Mouse (Mus musculus): ENCODE results near the gene Gm4491.

The Gm4491 gene

DNA sequence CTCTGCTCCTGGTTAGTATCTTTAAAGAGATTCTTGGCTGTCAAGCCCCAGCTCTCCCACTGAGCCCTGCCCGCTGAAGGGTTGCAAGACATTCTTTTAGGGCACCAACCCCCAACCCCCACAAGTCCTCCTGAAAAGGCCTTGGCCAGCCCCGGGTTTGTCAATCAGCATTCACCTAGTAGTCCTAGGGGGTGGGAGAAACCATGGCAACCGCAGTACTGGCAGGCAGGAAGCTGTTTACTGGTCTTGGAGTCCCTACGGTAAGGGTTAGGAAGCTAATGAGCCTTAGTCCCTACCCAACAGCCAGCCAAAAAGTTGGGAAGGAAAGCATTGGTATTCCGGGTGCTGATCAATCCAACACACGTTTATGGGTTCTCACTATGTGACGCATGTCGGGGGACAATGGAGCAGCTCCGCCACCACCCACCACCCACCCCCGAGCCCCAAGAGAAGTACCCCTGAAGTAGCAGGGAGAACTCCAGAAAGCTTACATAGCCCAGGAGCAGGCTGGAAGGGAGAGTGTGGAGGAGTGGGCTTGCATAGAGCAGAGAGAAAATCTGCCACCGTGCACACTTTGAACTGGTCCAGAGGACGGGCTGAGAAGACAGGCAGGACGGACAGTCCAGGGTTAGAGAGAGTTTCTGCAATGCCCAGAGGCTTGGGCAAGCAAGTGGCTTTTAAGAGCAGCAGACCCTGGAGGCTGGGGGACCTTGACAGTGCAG lies at the start of gene Gm4491:
Gene Gm4491, minus strand, starts transcription at position 61 of the 722 bp plus-strand sequence.
- DNase-seq: no peak

DNA sequence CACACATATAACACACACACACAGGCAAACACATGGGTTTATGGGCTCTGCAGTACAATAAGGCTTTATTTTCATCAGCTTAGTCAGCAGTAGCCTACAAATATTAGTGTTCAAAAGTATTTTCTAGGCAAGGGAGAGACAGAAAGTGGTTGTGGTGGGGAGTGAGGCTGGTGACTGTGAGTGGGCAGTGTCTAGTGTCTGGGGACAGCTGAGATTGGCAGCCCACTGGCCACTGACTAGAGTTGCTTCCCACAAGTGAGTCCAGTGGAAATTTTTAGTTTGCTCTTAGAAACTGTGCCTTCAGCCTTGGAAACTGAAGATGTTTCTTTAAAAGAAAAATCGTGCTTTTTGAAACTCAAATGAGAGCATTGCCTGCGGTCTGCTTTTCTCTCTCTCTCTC lies 46.1 kb upstream of the Gm4491 start:
- no peak for DNase-seq

DNA sequence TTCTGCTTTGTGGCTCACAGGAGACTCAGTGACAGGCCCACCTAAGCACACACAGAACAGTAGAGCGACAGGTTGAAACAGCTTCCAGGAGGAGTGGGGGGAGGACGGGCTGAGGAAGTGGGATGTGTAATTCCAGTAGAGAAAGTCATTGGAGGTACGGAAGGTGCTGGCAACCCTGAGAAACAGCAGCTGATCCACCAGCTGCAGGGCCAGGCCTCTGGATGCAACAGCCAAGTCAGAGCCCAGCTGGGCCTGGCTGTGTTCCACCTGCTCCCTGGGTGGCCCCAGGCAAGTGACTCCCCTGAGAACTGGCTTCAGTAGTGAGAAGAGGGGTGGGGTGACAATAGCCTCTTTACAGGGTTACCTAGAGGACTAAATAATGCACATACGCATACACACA lies 45.5 kb upstream of the Gm4491 start:
- DNase-seq: no peak

DNA sequence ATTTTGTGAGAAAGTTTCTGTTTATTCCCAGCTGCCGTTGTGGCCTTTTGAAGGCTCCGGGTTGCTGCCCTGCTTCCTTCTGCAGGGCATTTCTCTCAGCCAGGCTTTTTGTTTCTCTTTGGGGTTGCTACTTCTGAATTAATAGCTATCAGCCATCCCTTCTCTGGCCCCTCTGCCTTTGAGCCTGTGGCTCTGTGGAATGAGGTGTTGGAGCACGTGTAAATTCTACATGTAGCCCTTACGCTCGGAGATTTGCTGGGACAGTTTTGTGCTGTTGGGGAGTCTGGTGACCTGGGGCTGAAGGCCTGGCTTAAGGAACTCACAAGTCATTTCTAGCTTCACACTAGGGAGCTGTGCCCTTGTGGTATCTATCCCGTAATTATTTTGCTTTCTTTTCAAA lies 39.2 kb upstream of the Gm4491 start:
- DNase-seq: no peak

DNA sequence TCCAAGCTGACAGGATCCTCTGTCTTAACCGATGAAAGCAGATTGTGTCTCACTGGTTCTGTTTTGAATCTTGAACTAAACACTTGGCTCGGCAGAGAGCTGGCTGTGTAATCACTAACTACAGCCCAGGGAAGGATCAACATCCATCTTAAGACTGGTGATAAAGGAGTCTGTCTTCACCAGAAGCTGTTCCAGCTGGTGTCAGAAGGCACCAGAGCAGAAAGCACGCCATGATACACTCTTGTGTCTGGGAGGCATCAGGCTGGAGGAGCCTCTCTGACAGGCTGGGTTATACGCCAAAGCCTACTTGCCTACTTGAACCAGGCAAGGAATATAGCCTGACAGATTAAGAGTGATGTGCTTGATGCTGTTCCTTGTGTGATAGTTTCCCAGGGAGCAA lies 30.1 kb upstream of the Gm4491 start:
- no peak for DNase-seq

DNA sequence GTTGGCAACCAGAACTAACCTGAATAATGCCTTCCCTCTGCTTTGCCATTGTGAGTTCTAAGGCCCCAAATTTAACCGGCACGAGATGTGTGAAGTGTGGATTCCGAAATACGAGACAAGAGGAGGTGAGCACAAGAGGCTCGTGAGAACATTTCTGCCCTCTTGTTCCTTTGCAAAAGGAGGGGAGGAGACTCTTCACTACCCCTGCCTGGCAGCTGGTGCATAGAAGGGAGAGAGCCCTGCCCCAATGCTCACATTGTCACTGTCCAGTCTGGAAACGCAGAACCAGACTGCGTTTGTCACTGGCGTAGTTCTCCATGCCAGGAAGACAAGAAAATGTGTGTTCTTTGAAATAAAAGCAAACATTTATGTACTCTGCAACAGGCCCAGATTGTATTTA lies 19.6 kb upstream of the Gm4491 start:
- no peak for DNase-seq

DNA sequence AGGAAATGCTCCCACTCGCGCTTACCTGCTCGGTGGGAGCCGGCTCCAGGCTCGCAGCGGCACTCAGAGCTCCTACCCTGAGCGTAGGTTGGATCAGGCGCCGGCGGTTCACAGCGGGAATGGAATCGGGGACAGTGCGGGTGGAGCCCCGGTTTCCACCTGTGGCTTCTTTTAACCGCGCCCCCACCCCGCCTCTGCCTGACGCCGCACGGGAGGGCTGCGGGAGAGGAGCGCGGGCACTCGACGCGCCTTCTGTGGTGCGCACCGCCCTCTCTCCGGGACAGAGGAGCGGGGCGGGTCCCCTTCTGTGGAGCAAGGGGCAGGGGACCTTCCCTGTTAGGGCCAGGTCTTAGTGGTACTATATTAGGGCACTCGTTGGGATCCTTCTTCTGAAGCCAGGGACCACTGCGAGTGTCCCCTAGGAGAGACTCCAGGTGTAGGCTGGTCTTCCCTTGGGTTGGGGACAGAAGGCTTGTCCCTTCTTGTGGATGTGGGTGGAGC lies 17.5 kb upstream of the Gm4491 start, which contains the start of gene Gjb6:
Gene Gjb6, minus strand, starts transcription at position 451 of the 501 bp plus-strand sequence.
- no peak for DNase-seq

DNA sequence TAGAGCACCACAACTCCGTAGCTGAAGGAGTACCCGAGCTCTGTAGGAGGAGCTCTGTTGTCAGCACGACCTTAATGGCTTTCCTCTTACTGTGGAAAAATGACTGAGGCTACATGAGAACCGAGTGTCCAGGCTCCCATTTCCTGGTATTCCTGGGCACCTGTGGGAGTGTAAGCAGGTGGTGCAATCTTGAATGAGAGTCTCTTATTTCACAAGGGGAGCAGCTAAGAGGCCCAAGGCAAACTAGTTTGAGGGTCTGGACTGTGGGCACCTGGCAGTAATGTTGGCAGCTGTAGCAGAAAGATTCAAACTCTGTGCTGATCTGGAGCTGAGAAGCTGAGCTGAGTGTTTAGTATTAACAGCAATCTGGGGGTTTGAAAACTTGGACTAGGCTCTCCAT lies 11.7 kb upstream of the Gm4491 start:
- DNase-seq: no peak

DNA sequence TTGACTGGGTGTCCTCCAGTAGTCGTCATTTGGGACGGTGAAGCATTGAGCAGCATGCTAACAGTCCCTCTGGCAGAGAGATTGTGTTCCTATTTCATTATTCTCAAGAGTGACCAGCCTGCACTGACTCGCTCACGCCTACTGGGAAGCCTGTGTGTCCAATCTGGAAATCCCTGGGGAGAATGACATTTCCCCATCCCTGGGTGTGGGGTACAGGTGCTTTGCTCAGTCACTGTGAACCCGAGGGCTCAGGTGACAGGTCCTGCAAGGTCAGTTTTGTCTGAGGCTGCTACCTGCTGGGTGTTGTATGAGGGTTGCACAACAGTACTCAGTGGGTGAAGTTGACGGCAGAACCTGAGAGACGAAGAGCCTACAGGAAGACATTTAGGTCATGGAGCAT lies 6.6 kb upstream of the Gm4491 start:
- DNase-seq: no peak

DNA sequence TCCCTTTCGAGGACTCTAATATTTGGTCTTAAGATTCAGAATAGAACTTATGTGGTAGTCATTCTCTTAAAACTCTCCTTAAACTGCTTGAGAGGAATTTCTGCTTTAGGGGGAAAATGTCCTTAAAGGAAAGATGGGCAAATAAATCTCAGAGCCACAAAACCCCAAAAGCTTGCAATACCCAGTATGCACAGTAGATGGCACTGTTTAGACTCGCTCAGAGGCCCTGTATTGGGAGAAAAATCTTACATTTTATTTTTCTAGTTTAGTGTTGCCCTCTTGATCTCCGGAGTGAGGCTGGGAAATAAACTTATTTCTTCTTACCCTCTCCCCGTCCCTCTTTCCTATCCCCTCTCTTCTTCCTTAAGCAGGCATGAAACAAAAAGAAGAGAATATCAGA lies 6.5 kb downstream of the Gm4491 start:
- peak; percentile 17 for DNase-seq

DNA sequence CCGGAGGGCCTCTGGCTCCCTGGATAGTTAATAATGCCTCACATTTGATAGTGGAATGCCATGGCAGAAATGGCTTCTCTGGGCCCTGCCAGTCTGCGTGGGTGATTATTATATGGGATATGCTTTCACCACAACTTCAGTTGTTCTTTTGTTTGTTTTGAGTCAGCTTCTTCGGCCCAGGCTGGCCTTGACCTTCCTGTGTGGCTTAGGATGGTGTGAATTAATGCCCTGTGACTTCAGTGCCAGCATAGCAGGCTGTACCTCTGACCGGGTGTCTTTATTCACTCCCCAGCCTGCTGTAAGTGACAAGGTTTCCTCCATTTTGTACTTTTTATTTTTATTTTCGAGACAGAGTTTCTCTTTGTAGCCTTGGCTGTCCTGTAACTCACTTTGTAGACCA lies 7.8 kb downstream of the Gm4491 start:
- DNase-seq: no peak

DNA sequence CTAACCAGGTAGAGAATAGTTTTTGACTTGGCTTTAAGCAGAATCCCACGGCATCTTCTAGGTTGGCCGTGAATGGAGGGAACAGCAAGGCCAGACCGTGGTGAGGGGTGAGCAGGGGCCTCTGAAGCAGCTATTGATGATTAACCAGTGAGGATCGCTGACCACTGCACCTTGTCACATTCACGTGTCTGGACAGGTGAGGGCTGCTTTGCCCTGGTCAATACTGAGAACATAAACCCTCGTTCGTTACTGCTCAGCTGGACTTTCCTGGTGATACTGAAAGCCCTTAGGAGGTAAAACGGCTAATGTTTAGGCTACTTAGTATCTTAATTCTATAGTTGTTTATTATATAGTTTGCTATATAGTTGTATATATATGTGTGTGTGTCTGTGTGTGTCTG lies 8.6 kb downstream of the Gm4491 start:
- no peak for DNase-seq

DNA sequence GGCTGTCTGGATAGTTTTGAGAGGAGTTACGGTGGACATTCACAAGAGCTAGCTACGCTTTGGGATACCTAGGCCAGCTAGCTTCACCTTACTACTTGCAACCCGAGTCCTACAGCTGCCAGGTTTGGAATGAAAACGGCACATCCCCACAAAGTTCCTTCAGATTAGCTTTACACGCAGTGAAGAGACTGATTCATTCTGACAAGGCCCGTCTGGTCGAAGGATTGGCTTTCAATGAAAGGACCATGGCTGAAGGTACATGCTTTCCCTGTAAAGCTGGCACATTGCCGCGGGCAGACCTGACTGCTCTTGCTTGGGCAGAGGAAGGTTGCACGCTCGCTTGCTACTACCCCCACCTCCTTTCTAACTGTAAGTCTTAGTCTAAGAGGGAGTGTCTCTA lies 10.0 kb downstream of the Gm4491 start:
- no peak for DNase-seq

DNA sequence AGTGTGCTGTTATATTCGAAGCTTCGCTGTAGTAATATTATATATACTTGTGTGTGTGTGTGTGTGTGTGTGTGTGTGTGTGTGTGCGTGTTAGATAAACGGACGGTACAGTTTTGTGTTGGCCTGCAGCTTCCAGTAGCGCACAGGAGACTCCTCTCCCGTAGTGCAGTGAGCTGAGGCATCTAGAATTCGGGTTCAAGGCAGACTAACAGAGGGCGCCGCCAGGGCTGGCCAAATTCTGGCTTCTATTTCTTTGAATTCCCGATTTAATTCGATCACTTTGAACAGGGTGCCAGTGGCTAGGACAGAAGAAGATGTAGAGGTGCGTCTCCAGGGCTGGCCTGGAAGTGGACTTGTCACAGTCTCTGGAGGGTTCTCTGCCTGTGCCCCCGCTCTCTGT lies 10.6 kb downstream of the Gm4491 start:
- DNase-seq: no peak

DNA sequence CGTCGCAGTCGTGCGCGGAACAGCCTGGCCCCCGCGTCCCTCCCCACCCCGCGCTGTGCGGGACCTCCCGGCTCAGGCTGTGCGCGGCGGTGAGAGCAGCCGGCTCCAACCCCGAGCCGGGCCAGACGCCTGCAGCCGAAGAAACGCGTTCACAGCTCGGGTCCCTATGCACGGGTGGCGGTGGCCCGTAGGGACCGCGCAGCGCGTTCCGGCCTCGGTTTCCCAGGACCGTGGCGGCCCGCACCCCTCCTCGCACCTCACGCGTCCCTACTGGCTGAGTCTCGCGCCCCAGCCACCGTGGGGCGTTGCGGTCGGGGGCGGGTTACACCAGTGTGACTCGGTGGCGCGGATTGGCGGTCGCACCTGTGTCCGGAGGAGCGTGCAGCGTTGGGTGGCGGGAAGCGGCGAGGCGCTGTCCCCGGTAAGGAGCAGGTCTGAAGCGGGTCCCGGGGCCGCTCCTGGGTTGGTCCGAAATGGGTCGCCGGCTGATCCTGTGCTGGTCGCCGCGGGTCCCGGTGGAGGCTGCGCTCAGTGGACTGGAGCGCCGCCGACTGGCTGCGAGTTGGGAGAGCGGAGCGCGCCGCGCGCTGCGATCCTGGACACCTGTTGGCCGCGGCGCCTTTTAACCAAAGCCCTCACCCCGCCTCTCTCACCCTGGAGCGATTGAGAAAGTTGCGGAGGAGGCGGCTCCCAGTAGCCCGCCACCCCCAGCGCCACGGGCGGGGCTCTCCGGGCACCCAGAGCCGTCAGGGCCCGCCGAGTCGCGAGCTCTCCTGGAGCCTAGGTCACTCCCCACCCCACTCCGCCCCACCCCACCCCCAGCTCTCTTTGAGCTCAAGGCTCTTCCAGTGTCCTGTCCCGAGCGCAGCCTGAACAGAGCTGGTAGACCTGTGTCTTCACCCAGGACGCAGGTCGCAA lies 11.3 kb downstream of the Gm4491 start, which contains the start of gene Gjb2:
Gene Gjb2, minus strand, starts transcription at position 597 of the 918 bp plus-strand sequence.
- DNase-seq: peak; percentile 53

DNA sequence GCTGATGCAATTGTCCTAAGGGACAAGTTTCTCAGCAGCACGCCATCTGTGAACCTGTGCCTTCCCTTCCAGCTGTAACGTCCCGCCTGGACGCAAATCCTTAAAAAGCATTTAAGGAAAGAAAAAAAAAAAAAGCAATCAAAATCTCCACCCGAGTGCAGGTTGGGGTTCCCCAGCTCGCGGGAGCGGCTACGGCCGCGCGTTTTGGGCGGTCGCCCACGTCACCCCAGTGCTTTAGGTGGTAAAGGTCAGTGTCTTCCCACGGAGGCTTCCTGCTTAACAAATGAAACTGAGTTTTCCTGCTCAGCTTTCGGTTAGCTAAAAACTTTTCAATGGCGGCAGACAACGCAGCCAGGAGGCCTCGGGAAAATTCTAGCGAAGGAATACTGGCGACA lies 12.0 kb downstream of the Gm4491 start:
- no peak for DNase-seq

DNA sequence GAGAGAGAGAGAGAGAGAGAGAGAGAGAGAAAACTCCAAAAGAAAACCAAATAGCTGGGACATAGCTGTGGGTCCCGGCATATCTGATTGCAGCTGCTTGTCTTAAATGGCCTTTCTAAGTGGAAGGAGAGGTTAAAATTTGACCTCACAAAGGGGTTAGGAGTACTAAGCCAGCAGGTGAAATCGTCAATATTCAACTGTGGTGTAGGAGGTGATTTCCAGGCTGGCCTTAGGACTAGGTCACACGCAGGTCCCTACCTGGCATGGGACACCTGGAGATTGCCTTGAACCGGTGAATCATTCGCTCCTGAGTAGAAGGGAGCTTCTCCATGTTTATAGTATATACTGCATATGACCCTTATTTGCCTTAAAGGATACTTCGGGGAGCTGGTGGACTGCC lies 12.6 kb downstream of the Gm4491 start:
- DNase-seq: no peak

DNA sequence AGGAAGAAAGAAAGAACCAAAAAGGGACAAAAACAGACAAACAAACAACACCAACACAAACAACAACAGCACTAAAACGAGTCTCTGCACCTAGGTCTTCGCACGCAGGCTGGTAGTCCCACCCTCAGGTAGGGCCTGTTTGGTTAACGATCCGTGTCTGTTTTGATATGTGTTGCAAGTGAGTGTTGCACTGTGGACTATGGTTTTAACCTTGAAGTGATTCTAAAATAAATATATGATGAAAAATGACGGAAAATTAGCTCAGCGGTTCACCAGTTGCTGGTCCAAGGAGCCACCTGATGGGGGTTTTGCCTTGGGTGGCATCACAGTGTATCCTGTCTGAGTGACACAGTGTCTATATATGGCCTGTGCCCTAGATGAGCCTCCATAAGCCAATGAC lies 14.1 kb downstream of the Gm4491 start:
- no peak for DNase-seq

DNA sequence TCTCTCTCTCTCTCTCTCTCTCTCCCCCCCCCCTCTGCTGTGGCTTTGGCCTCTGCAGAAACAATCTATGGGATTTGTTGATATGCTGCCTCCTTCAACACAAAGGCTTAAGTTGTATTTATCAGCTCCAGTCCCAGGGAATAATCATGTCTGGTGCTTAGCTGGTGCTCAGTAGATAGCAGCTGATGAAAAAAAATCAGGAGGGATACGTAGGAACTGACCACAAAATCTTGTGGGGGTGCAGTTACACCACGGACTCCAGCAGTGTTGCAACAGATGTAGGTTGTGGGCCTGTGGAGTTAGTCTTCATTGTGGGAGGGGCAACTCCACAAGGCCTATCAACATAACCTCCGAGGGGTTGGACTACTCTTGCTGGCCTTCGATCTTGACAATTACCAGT lies 19.8 kb downstream of the Gm4491 start:
- DNase-seq: peak; percentile 18

DNA sequence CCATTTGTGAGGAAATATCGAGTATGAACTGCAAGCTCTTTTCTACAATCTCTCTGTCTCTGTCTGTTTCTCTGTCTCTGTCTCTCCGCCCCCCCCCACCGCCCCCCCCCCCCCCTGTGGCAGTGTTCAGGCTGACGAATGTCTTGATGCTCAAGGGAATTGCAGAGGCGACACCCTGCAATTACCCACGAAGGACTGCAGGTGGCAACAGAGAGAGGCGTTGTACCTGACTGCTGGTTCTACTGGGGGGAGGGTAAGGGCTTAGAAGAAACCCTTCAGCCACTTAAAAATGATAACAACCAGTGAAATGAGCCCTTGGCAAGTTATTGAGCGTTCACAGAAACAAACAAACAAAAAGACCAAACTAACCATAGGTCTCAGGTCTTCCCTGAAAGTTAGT lies 22.7 kb downstream of the Gm4491 start:
- DNase-seq: peak; percentile 47

DNA sequence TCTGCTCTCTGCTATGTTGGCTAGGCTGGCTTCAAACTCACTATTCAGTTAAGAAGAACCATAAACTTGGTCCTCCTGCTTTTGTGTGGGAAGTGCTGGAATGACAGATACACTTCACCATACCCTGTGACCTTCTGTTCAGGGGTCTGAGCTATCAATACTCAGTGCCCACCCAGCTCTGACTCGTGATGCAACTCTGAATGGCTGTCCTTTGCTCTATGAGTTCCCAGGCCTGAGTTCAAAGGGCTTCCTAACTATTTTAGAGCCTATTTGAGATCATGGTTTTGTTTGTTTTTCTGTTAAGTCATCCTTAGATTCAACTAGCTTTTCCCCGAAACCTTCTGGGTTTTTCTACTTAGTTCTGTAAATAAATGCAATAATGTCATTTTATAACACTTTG lies 25.7 kb downstream of the Gm4491 start:
- no peak for DNase-seq

DNA sequence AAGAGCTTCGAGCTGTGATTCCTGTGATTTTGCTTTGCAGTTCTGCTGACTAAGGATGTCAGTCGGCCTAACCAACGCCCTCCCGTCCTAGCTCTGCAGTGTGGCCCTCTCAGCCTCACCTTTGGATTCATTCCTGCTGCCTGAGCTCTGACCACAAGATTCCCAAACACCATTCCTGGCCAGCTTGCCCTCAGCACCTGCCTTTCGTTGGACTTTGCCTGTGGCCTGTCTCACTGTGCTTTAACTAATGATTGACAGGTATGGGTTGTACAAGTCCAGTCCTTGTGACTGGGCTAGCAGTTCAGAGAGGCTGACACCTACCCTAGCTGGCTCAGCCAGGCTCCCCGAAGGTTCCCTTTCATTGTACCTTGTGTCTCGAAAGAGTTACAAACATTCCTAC lies 26.6 kb downstream of the Gm4491 start:
- DNase-seq: peak; percentile 46

DNA sequence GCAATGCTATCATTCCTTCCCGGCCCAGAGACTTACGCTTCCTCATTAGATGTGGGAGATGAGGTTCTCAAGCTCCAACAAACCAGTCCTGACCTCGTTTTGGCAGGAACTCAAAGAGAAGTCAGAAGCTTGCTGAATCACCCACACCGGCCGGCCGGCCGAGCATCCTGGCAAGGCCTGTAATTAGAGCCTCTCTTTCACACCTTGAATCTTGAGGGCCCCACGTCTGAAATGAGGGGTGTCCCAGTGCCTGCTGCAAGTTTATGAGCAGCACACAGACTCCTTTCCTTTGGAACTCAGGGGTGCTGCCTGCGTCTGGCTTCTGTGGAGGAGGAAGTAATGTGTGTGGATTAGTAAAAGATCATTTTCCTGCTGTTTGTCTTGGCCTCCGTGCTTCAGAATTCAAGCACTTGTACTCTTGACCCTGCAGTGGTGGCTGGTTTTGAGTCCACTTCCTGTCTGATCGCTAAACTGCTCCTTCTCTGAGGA lies 31.5 kb downstream of the Gm4491 start:
- no peak for DNase-seq

DNA sequence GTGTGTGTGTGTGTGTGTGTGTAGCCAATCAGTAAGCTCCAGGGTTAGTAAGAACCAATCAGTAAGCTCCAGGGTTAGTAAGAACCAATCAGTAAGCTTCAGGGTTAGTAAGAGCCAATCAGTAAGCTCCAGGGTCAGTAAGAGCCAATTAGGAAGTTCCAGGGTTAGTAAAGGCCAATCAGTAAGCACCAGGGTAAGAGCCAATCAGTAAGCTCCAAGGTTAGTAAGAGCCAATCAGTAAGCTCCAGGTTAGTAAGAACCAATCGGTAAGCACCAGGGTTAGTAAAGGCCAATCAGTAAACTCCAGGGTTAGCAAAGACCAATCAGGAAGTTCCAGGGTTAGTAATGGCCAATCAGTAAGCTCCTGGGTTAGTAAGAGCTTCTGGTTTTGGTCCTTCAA lies 32.8 kb downstream of the Gm4491 start:
- no peak for DNase-seq
